Mouse (Mus musculus): ENCODE data around the gene Gm6657.

GRCm38 (mm10) chr12:78228139-78228538 lies 34.1 kb downstream of the Gm6657 start:
- no peak for TF ChIP-seq TAL1 (IDR thresholded peaks at IDR 0.05; ENCODE audit: low read length)
- no peak for TF ChIP-seq GATA1 (IDR thresholded peaks at IDR 0.05; ENCODE audit: low read length)
